Mouse (Mus musculus) left cerebral cortex, adult 8-10 months (tissue): ENCODE measurements around the gene Zfand3. TPM values are rescaled to one million over a fixed set of nuclear protein-coding genes. Genes with fewer than 3 reads are reported as not detected.

ENCODE experiments used
- DNase-seq, 2 experiments: peaks; one replicate each; pipeline ENCODE4 v3.0.0; 2022; ENCODE audit warnings: low spot score in 2 of 2
- total RNA-seq, 4 experiments: library from RNA; stranded (reverse); gene quantifications; 2 replicates each; pipeline ENCODE4 v1.2.4; 2022

Gene Zfand3
- total RNA-seq, 4 experiments from 2014 or later, result 96.1 to 103 (median 100) TPM

DNA sequence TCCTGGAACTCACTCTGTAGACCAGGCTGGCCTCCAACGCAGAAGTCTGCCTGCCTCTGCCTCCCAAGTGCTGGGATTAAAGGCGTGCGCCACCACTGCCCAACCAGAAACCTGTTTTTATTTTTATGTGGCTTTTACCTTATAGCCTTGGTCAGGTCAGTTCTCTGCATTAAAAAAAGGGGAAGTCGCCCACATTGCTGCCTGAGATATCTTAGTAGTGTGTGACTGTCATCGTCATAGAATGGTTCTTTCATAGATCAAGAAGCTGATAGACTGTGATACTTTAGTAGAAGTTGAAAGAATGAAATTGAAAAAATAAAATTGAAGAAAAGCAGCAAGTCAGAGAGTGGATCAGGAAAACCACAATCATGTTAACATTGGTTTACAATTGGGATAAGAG lies 98.5 kb downstream of the Zfand3 start:
- DNase-seq, result no peak

DNA sequence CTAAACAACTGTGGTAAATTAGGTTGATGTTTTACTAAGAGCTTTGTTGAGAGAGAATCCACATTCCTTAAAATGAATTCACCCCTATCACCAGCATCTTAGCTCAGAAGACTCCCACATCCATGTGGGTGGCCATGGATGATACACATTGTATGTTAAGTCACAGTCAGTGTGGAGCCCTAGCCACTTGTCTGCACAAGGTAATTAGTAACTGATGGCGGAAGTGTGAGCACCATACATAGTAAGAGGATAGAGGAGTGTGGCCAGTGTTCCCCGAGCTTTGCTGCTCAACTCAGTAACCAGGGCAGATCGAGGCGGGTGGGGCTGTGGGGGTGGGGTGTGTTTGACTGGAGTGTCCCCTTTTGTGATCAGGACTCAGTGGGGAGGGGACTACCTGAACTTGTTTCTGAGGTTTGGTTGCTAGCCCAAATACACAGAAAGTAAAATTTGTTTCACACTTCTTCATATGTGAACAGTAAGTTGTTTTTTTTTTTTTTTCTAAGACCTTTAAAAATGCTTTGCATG lies 99.2 kb downstream of the Zfand3 start:
- DNase-seq, result no peak

DNA sequence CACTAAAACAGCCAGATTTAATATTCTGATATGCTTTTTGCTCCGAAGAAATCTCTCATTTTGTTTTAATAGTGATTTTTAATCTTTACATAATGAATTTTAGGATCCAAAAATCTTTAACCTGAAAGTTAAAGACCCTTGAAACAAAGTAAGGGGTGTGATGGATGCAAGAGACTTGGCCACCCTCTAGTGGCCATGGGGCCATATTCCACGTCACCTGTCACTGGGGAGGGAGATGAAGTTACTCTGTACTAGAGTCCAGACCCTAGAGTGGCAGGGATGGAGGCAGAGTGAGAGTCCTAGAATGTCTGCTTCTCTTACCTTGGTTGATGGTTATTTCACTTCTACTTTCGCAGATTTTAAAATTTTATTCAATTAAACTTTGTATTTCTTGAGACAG lies 100.8 kb downstream of the Zfand3 start:
- DNase-seq, result no peak

DNA sequence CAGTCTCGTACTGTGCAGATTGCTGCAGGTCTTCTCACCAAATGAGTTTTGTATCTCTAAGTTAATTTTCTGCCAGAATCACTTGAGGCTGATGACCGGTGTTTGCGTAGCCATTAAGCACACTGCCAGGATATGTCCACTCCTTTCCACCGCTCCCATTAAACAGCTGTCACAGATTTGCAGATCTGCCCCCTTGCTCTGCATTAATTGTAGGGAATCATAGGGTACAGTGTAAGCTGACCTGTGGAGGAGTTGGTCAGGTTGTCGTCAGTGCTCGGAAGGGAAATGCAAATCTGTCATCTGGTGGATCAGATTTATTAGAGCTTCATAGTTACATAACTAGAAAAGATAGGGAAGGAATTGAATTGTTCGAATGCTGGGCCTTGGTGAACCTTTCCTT lies 106.1 kb downstream of the Zfand3 start:
- DNase-seq, result no peak

DNA sequence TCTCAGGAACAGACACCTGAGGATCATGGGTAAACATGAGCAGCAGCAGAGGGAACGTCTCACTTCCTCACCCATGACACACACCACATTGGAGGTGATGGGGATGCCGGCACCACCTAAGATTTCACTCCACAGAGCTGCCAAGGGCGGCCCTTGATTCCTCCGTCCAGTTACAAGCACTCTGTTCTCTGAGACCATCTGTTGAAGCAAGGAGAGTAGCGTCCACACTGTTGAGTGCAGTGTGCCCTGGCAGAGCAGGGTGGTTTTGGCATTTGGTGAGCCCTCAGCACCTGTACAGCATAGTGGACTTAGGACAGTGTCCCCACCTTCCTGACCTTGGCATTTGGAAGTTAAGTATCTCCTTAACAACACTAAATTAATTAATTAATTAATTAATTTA lies 107.0 kb downstream of the Zfand3 start:
- no peak for DNase-seq

DNA sequence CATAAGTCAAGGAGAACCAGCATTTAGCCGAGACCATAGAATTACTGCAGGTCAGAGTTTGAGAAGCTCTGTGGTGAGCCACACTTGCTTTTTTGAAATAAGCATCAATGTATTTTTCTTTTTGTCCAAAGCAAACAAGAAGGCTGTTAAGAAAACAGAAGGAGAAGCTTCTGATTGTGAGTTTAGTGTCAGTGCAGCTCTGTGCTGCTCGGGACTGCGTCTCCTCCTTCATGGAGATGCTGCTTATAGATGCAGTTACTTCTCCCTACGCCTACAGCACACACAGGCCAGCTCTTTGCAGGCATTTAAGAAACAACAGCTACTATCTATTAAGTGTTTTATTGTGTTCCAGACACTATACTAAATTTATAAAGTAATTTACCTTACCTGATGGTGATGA lies 107.5 kb downstream of the Zfand3 start:
- no peak for DNase-seq

DNA sequence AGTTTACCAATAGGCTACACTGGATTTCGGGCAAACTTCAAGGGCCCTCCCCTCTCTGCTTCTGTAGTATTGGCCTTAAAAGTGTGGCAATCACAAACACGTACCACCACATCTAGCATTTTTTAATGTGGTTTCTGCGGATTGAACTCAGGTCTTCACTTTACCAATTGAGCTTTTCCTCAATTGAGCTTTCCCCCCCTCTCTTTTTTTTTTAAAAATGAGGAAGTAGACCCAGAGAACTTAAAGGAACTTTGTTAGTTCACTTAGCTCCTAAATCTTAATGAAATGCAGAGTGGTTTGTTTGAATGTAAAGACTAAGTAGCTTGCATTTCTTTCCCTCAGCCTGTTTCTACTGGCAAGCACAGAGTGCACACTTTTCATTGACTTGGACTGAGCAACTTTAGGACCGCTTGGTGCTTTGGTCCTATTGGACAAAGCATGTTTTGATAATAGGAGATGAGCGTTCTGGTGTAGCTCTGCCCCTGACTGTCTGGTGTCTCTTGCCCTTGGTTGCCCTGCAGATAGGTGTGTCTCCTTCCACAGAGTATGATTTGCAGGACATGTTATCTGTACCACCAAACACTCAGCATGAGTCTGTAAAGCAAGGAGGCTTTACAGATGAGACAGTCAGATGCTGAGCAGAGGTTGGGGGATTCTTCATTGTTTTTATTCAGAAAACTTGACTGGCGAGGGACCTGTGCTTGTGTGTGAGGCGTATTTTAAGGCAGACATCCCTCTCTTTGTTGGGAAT lies 108.2 kb downstream of the Zfand3 start:
- DNase-seq, result no peak

DNA sequence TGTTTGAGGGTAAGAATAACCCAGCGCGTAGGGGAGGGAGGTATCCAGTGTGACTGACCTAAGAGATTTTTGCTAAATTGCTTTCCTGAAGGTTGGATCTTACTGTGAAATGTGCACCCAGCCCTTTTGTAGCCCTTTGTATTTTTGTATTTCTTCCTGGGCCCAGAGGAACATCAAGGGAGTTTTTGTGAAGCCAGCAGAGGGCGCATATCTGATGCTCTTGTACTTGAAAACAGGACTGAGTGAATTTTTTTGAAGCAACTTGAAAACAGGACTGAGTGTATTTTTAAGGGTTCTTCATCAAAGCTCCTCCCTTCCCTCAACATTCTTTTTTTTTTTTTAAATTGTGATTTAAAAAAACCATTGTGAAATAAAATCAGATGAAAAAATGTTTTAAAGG lies 110.2 kb downstream of the Zfand3 start:
- DNase-seq, result no peak

DNA sequence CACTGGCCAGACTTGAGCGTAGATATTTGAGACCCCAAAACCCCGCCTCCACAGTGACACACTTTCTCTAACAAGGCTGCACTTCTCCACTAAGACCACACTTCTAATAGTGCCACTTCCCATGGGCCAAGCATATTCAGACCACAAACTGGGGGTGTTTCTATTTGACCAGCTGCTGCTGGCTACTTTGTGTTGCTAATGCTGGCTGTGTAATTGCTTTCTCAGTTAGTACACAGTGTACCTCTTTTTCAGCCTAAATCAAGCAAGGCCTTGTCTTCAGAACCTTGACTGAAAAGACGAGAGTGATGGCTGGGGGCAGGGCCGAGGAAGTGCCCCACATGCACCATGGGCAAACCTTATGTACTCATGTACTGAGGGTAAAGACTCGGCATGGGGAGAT lies 111.7 kb downstream of the Zfand3 start:
- DNase-seq, result peak in 1 of 2 experiments; percentile 53

DNA sequence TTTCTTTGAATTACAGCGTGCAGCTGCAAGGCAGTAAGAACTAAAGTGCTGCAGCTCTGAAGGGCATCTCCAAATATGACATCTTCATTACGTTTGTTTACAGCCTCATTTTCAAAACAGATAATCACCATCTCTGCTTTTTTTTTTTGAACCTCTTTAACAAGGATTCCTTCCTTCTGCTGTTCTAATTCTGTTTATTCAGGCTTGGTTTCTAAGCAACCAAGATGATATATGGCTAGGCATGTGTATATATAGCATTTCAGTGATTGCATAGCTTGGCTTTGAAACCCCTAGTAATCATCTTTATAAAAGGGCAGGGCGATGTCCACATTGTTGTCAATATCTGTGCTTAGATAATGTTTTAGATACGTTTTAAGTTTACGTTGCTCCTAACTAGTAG lies 113.5 kb downstream of the Zfand3 start:
- no peak for DNase-seq

DNA sequence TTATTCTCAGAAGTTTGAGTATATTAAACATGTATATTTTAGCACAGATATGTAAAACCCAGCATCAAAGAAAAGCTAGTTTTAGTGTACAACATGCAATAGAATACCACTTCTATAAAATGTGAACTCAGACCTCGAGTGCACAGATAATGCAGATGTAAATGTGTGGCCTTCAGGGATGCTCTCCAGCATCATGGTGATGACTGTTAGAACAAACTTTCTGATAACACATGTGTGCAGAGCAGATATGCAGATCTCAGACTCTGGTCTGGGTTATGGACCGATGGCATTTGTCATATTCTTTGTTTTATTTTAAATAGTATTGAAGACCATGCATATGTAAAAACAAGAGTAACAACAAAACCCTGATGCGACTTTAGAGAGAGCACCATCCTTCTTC lies 117.7 kb downstream of the Zfand3 start:
- no peak for DNase-seq

DNA sequence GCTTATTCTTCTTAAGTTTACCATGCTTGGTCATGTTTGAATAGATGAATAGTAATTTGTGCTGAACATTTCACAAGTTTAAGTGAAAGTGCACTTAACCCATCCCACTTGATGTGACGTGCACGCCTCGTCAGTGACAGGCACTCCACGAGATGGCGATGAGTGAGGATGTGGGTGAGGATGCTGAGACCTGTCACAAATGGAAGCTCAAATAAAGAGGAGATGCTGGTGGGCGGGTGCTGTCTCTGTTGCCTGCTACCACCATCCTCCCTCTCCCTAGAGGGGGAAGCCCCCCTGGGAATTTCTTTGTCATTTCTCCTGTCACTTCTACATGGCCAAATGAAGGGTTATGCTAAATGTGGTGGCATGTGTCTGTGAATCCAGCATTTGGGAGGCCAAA lies 123.9 kb downstream of the Zfand3 start:
- no peak for DNase-seq

DNA sequence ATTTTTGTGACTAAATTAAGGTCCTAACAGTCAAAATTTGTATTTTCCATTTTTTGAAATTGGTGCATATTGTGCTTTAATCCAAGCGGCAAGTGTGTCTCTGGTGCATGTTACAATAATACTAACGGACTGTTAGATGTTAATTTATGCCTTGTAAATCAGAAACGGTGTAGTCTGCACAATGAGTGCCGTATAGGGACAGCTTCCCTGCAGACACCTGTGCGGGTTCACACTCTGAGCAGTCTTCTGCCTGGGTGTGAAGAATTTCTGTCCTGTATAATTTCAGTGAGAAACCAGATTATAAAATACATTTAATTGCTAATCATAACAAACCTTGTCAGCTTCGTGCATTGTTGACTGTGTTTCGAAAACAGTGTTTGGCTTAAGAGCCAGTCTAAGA lies 124.7 kb downstream of the Zfand3 start:
- DNase-seq, result no peak

DNA sequence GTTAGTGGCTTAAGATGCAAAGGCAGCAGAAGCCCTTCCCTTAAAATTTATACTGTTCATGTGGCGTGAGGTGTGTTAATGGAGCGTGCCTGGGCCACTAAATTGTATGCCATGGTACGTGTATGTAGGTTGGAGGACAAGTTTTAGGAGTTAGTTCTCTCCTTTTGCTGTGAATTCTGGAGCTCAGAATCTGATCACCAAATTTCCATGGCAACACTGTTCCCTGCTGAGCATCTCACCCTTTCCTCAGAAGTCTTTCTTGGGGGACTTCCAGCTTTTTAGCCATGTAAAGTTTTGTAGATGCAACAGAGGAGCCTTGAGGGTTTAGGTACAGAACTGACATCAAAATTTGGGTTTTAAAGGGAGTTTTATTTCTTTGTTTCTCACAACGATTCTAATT lies 125.8 kb downstream of the Zfand3 start:
- DNase-seq, result no peak

DNA sequence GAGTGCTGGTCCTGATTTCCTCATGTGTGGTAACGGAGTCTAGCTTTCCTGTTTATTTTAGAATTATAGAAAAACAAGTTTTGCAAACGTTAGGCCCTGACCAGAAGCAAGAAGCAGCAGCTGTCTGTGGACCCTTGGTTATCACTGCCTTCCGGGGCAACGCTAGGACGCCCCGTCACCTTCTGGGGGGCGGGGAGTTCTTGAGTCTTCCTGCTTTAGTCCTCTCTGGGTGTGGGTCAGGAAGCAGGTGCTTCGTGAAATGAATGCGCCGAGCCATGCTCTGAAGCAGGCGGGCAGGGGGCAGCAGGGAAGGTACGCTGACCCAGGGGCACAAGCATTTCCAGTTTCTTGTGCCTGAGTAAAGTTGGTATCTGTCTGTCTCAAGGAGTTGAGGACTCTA lies 129.1 kb downstream of the Zfand3 start:
- no peak for DNase-seq

DNA sequence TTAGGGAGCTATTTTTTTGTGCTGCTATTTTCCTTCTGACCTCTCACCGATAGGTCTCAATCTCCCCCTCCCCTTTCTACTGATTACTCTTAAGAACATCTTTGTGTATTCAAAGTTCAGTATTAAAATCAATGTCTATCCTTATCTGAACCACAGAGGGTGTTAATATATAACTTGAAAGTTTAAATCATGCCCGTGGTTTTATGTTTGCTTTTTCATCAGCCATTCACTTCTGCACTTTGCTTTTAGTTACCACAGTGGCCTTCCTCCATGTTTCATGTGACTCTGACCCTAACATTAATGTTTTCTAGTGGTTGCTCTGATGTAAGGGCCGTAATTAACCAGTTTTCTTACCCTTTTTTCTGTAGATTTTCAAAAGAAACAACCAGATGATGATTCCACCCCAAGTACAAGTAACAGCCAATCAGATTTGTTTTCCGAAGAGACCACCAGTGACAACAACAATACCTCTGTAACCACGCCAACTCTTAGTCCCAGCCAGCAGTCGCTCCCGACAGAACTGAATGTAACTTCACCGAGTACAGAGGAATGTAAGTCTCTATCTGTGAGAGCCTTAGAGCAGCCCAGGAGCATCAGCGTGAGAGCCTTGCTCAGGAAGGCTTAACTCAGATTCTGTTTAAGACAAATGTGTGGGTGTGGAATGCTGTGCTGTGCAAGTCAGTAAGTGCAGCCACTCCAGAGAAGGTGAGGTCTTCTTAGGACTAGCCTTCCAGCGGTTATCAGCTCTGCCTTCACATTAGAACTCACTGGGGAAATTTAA lies 130.6 kb downstream of the Zfand3 start:
- DNase-seq, result no peak

DNA sequence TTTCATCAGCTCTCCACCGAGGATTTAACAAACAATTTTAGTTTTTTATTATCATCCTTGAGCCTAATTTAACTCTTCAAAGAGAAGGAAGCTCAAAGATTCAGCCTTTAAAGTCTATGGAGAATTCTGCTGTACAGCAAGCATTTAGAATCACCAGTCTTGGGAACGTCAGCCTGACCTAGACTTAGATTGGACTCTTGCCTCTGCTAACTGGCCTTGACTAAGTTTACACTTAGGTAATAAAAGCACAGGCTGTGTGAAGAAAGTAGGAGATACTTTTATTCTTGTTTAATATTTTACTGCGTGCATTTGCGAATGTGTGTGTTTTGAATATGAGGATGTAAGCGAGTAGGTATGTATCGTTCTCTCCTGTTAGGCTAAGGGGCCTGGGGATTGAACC lies 131.4 kb downstream of the Zfand3 start:
- no peak for DNase-seq

DNA sequence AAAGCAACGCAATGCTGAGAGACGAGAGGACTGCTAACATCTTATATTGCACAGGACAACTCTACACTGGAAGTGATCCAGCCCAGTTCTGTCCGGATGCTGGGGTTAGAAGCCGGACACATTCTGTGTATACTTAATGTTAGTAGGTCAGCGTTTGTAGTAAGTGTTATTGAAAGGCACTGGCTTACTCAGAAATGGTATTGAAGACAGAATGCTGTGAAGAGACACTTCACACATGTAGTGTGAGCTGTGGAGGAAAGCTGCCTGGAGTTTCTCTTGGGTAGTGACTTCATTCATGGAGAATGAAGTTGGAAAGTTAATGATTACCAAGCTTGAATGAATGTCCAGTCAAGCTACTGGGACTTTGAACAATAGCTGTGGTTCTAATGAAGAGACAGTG lies 132.2 kb downstream of the Zfand3 start:
- no peak for DNase-seq

DNA sequence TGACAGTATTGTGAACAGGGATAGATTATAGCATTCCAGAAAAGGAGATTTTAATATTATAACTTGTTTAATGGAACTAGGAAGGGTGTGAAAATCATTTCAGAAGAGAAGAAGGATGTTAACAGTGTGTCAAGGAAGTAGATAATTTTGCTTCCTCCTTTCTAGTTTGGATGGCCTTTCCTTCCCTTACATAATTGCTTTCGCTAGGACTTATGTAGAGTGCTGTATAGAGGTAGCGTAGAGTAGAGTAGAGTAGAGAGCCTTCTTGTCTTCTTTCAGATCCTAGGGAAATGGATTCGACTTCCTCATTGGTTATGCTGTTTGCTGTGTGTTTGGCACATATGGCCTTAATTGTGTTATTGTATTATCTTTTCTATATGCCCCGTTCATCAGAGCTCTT lies 132.6 kb downstream of the Zfand3 start:
- no peak for DNase-seq

DNA sequence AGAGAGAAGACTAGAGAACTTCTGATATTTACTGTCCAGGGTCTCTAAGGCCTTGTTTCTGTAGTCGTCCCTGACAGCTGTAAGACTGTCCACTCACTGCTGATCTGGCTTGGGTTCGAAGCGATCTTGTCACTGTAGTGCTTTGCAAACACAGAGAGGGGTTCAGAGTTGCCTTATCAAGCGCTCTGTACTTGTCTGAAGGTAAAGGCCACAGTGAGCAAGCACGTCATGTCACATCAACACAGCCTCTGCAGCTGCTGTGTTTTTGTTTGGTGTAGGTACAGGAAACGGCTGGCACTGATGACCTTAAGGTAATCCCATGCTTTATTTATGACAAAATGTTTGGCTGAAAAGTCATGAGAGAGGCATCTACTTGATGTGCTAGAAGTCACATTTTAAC lies 139.6 kb downstream of the Zfand3 start:
- DNase-seq, result no peak

DNA sequence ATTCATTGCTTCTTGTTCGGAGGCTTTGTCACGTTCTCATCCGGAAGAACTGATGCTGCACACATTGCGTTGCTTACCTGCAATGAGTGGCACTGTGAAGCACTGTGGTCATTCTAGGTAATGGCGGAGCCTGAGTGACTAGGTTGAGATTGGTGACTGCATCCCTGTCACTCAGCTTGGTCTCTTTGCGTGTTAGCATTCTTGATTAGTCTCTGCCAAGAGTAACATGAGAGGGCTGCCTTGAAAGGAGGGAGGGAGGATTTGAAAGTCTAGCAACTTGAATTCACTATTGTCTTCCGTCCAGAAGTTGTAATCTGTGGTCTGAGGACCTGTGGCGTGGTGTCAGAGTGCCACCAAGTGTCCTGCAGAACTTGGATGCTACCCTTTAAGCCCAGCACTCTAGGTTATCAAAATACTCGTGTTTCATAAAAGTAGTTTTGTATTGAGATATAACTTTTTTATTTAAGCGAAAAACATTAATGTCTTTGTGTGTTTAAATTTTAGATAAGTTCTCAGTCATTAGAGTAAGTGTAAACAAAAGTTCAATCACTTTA lies 141.1 kb downstream of the Zfand3 start:
- no peak for DNase-seq

DNA sequence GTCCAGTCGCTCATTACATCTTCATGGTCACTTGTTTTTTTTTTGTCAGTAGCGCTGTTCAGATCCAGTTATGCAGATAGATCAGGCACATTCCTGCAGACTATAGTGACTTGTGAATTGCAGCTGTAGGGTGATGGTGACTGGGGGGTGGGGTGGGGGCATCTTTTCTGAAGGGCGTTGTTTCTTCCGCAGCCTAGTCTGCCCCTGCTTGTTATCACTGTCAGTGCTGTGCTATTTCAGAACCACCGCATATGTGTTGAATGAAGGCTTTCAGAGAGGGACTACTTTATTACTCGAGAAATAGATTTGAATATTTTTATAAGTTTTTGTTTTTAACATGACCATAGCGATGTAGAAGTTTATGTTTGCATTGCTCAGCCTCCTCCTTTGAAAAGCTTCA lies 142.0 kb downstream of the Zfand3 start:
- DNase-seq, result no peak

DNA sequence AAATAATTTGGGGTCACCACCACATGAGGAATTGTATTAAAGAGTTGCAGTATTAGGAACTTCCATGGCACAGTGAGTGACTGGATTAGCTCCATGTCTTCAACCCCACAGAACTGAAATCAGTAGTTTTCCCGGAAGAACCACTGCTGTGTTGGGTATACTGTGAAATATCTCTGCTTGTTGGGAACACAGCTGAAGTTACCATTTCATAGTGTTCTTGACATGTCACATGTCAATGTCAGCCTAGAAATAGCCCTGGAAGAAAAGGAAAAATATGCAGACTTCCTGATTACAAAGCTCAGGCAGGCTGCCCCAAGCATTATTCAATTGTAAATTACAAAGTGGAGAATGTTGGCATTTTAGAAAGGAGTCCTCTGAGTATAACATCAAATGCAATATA lies 143.4 kb downstream of the Zfand3 start:
- DNase-seq, result no peak
